Mouse (Mus musculus): ENCODE measurements at regions not wholly inside any gene's neighbourhood (a gene's known extent, or its start where the extent isn't known, plus 50 kb on each side); places are given as distances from the start of the nearest gene placed in this dataset.

DNA sequence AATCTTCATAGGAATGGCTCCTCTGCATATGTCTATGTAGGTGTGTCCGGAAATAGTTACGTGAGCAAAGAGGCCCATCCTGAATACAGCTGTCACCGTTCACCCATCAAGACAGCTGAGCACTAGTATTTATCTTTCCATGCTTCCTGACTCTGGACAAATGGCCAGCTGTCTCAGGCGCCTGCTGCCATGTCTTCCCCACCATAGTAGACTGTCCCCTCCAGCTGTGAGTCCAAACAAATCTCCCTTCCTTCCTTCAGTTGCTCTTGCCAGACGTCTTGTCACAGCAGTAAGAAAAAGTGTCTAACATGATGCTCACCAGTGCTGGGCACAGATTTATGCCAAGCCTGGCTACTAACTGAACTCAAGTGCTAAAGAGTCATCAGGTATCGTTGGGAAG lies 487.0 kb downstream of the Insc start:
- no peaks in the 10 kb centered on the region for H3K4me1 ChIP-seq (ENCODE audit: control insufficient read depth, insufficient read depth, low read length)

DNA sequence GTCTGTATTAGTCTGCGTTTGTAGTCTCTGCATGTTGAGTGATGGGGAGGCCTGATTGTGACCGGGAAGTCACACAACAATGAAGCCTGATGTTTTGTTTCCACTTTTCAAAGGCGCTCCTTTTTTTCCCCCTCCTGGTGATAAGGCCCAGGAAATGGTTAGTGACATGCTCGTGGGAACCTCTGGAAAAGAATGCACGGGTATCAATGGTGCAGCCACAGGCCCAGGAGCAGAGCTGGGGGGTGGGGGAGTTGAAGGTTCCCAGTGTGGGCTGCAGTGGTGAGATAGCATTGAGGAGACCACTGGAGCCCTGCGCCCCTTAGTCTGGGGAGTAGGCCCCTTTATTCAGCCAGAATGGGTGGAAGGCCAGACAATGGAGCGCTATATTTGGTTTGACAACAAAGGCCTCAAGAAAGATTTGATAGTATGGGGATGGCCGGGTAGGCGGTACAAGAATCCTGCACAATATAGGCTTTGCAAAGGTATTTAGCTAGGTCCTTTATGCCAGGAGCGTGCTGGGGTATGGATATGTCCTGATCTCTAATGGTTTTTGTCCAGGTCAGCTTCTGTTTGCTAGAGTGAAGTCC lies 490.4 kb downstream of the Insc start:
- Histone ChIP-seq H3K4me3 (ENCODE audit: low read depth, low read length) (no peak overlapping the region), H3K27me3 (ENCODE audit: control insufficient read depth, insufficient read depth, low read length, poor library complexity, severe bottlenecking) (no peaks in the 10 kb centered on the region), H3K9ac (ENCODE audit: low read depth, poor library complexity, severe bottlenecking) (no peak overlapping the region), H3K9me3 (replicated peaks; ENCODE audit: control insufficient read depth, insufficient read depth, low read length, poor library complexity, severe bottlenecking) (no peaks in the 10 kb centered on the region), H3K36me3 (ENCODE audit: control insufficient read depth, insufficient read depth, low read length, poor library complexity, severe bottlenecking) (no peaks in the 10 kb centered on the region), H3K27ac (ENCODE audit: insufficient read depth, low read length) (no peak overlapping the region), H3K4me1 (ENCODE audit: control insufficient read depth, insufficient read depth, low read length) (no peaks in the 10 kb centered on the region)
- TF ChIP-seq CTCF (IDR thresholded peaks at IDR 0.05; ENCODE audit: low read depth, low read length) (no peak), POLR2A (IDR thresholded peaks at IDR 0.05; ENCODE audit: insufficient read depth, low read length) (no peak), EP300 (IDR thresholded peaks at IDR 0.05; ENCODE audit: insufficient read depth, low read depth, low read length) (no peak)

More for the DNA sequence above, 487.0 kb downstream of the Insc start:
- Histone ChIP-seq H3K36me3 (ENCODE audit: control insufficient read depth, insufficient read depth, low read length, poor library complexity, severe bottlenecking) (no peaks in the 10 kb centered on the region), H3K9ac (ENCODE audit: low read depth, poor library complexity, severe bottlenecking) (no peak overlapping the region), H3K4me3 (ENCODE audit: low read depth, low read length) (no peak overlapping the region), H3K27ac (ENCODE audit: insufficient read depth, low read length) (no peak overlapping the region), H3K27me3 (ENCODE audit: control insufficient read depth, insufficient read depth, low read length, poor library complexity, severe bottlenecking) (no peaks in the 10 kb centered on the region), H3K9me3 (replicated peaks; ENCODE audit: control insufficient read depth, insufficient read depth, low read length, poor library complexity, severe bottlenecking) (no peaks in the 10 kb centered on the region)
- no peak for TF ChIP-seq CTCF (IDR thresholded peaks at IDR 0.05; ENCODE audit: low read depth, low read length)
- no peak for TF ChIP-seq EP300 (IDR thresholded peaks at IDR 0.05; ENCODE audit: insufficient read depth, low read depth, low read length)
- TF ChIP-seq POLR2A (IDR thresholded peaks at IDR 0.05; ENCODE audit: insufficient read depth, low read length), result no peak

DNA sequence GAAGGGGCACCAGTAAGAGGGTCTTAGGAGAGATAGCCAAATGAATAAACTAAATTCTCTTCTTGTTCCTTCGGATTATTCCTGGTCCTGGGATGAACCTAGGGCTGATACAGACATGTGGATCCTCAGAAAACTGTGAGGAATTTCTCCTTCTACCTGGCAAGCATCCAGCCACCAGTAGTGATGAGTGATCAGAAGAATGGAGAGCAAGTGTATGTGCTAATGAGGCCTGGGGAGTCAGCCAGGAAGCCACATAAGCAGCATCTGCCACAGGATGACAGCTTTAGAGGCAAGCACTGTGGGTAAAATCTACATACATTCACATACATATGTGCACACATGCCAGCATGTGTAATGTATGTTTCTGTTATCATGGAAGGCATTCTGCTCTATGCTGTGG lies 493.6 kb downstream of the Insc start:
- no peaks in the 10 kb centered on the region for H3K9me3 ChIP-seq (replicated peaks; ENCODE audit: control insufficient read depth, insufficient read depth, low read length, poor library complexity, severe bottlenecking)
- no peak overlapping the region for H3K27ac ChIP-seq (ENCODE audit: insufficient read depth, low read length)
- TF ChIP-seq CTCF (IDR thresholded peaks at IDR 0.05; ENCODE audit: low read depth, low read length) (no peak), POLR2A (IDR thresholded peaks at IDR 0.05; ENCODE audit: insufficient read depth, low read length) (no peak), EP300 (IDR thresholded peaks at IDR 0.05; ENCODE audit: insufficient read depth, low read depth, low read length) (no peak)
- no peaks in the 10 kb centered on the region for H3K36me3 ChIP-seq (ENCODE audit: control insufficient read depth, insufficient read depth, low read length, poor library complexity, severe bottlenecking)
- H3K27me3 ChIP-seq (ENCODE audit: control insufficient read depth, insufficient read depth, low read length, poor library complexity, severe bottlenecking), result no peaks in the 10 kb centered on the region
- no peaks in the 10 kb centered on the region for H3K4me1 ChIP-seq (ENCODE audit: control insufficient read depth, insufficient read depth, low read length)
- no peak overlapping the region for H3K9ac ChIP-seq (ENCODE audit: low read depth, poor library complexity, severe bottlenecking)
- H3K4me3 ChIP-seq (ENCODE audit: low read depth, low read length), result no peak overlapping the region

DNA sequence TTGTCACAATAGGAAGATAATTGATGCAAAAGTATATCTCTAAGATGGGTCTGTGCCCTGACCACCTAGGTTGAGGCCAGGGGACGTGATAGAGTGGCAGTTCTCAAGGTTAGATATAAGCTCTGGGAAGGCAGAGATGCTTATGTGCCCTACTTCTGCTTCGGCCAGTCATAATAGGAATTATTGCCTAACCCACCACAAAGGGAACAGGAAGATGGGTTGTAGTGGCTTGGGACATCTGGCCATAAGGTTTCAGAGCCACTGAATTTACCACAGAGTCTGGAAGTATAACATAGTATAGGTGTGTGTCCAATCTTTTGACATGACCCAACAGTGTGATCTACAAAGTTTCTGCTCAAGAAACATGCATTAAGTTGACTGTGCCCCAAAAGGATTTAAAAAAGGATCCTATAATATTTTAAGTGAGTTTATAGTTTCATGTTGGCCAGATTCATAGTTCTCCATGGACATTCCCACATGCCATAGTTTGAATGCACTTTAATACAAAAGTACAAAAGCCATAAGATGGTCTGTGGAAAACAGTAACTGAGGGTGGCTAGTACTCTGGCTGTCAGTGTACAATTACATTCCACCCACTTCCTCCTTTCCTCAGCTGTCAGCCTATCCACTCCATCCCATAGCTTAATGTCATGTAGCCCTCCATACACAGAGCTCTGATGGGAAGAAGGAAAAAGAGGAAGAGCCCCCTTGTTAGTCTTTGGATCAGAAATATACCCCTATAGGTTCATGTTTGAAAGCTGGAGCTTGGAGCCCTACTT lies 508.3 kb downstream of the Insc start:
- TF ChIP-seq POLR2A (IDR thresholded peaks at IDR 0.05; ENCODE audit: insufficient read depth, low read length) (no peak), EP300 (IDR thresholded peaks at IDR 0.05; ENCODE audit: insufficient read depth, low read depth, low read length) (no peak), CTCF (IDR thresholded peaks at IDR 0.05; ENCODE audit: low read depth, low read length) (no peak)
- Histone ChIP-seq H3K9me3 (replicated peaks; ENCODE audit: control insufficient read depth, insufficient read depth, low read length, poor library complexity, severe bottlenecking) (no peaks in the 10 kb centered on the region), H3K4me3 (ENCODE audit: low read depth, low read length) (no peak overlapping the region), H3K9ac (ENCODE audit: low read depth, poor library complexity, severe bottlenecking) (no peak overlapping the region), H3K27ac (ENCODE audit: insufficient read depth, low read length) (no peak overlapping the region), H3K27me3 (ENCODE audit: control insufficient read depth, insufficient read depth, low read length, poor library complexity, severe bottlenecking) (no peaks in the 10 kb centered on the region; the same call in 1 of the 2 replicates), H3K36me3 (ENCODE audit: control insufficient read depth, insufficient read depth, low read length, poor library complexity, severe bottlenecking) (no peaks in the 10 kb centered on the region), H3K4me1 (ENCODE audit: control insufficient read depth, insufficient read depth, low read length) (no peaks in the 10 kb centered on the region)

DNA sequence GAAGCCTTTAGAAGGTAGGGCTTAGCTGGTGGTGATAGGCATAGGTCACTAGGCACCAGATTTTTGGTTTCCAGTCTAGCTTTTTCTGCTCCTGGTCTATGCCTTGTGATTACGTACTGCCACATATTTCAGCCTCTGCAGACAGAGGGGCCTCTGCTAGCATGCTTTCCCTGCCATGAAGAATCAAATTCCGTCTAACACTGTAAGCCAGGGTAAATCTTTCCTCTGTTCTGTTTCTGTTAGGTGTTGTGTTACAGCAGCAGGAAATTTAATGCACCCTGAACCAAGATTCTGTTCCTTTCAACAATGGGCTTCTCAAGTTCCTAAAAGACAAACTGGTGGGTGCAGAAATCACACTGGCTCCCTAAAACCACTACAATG lies 508.9 kb downstream of the Insc start:
- TF ChIP-seq CTCF (IDR thresholded peaks at IDR 0.05; ENCODE audit: low read depth, low read length), result no peak
- TF ChIP-seq POLR2A (IDR thresholded peaks at IDR 0.05; ENCODE audit: insufficient read depth, low read length), result no peak
- no peak for TF ChIP-seq EP300 (IDR thresholded peaks at IDR 0.05; ENCODE audit: insufficient read depth, low read depth, low read length)
- Histone ChIP-seq H3K36me3 (ENCODE audit: control insufficient read depth, insufficient read depth, low read length, poor library complexity, severe bottlenecking) (no peaks in the 10 kb centered on the region), H3K4me3 (ENCODE audit: low read depth, low read length) (no peak overlapping the region), H3K9ac (ENCODE audit: low read depth, poor library complexity, severe bottlenecking) (no peak overlapping the region), H3K27me3 (ENCODE audit: control insufficient read depth, insufficient read depth, low read length, poor library complexity, severe bottlenecking) (no peaks in the 10 kb centered on the region; the same call in 1 of the 2 replicates), H3K27ac (ENCODE audit: insufficient read depth, low read length) (no peak overlapping the region), H3K9me3 (replicated peaks; ENCODE audit: control insufficient read depth, insufficient read depth, low read length, poor library complexity, severe bottlenecking) (no peaks in the 10 kb centered on the region), H3K4me1 (ENCODE audit: control insufficient read depth, insufficient read depth, low read length) (no peaks in the 10 kb centered on the region)

DNA sequence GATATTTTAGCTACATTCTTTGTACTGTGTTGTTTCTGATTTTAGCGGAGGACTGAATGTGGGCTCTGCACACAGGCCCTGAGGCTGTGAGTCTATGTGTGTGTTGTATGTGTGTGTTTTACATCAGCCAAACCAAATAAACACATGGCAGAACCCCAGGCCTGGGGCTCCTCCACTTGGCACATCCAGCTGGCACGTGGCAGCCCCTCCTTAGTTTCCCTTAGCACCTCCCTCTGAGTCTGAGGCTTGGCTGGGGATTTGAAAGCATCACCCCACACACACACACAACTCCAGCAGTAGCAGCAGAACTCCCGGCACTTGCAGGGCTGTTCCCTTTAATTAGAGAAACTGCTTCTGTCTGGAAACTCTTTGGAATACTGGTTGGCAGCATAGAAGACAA lies 515.1 kb downstream of the Insc start:
- Histone ChIP-seq H3K36me3 (ENCODE audit: control insufficient read depth, insufficient read depth, low read length, poor library complexity, severe bottlenecking) (no peaks in the 10 kb centered on the region), H3K27ac (ENCODE audit: insufficient read depth, low read length) (no peak overlapping the region)

More for the DNA sequence above, 515.1 kb downstream of the Insc start:
- Histone ChIP-seq H3K9me3 (replicated peaks; ENCODE audit: control insufficient read depth, insufficient read depth, low read length, poor library complexity, severe bottlenecking) (no peaks in the 10 kb centered on the region), H3K27me3 (ENCODE audit: control insufficient read depth, insufficient read depth, low read length, poor library complexity, severe bottlenecking) (no peaks in the 10 kb centered on the region; the same call in 1 of the 2 replicates), H3K9ac (ENCODE audit: low read depth, poor library complexity, severe bottlenecking) (no peak overlapping the region), H3K4me1 (ENCODE audit: control insufficient read depth, insufficient read depth, low read length) (no peaks in the 10 kb centered on the region), H3K4me3 (ENCODE audit: low read depth, low read length) (no peak overlapping the region)
- TF ChIP-seq EP300 (IDR thresholded peaks at IDR 0.05; ENCODE audit: insufficient read depth, low read depth, low read length) (no peak), CTCF (IDR thresholded peaks at IDR 0.05; ENCODE audit: low read depth, low read length) (no peak), POLR2A (IDR thresholded peaks at IDR 0.05; ENCODE audit: insufficient read depth, low read length) (no peak)

Measured in ES-Bruce4 (cell line).